Mouse (Mus musculus) ES-CJ7 (cell line): ENCODE measurements at regions not wholly inside any gene's neighbourhood (a gene's known extent, or its start where the extent isn't known, plus 50 kb on each side); places are given as distances from the start of the nearest gene placed in this dataset.
A peak's percentile ranks its signal among the peaks of the same experiment; 100 is the strongest.
"Not testable (repeated sequence)": the region's sequence is repeated elsewhere in the genome, so short reads cannot be mapped to it uniquely, and the experiment has no call there.

Experiments used
- DNase-seq: peaks from one replicate; pipeline ENCODE4 v3.0.0; 2011; ENCODE audit warnings: low read depth, low spot score

DNA sequence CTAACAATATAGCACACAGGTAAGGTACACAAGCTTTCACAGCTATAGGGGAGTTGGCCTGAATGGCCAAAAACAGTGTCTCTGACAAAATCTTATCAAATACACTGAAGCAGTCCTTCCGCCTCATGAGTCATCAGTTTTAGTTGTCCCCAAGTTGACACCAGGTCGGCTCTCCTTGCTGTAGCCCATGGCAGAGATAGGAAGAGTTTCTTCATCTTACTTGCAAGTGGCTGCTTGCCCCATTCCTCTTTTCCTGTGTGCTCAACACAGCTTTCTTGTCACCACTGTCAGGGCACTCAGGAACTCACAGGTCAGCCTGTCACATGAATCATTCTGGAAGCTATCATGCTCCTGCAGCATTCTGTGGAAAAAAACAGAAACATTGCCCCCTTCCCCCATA lies 77.1 kb downstream of the Olfr721-ps1 start:
- not testable (repeated sequence) for DNase-seq

DNA sequence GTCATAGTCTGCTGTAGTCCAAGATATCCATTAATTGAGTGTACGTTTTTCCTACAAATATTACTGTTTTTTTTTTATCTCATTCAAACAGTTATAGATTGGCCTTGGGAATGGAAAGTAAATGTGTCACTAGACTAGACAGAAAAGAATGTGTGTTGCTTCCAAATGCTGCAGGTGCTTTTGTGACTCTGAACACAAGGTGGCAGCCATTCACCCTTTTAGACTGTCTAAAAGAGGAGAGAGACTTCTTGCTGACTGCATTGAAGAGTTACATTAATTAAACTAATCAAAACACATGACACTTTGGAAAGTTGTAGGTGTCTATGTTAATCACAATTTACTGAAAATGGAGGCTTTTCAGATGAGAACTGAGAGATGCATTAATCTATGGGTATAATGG lies 80.7 kb downstream of the Olfr721-ps1 start:
- peak; percentile 31 for DNase-seq

- no peak for DNase-seq
These were observed 85.3 kb downstream of the Olfr721-ps1 start for GRCm38 (mm10) chr14:14486356-14486755.

DNA sequence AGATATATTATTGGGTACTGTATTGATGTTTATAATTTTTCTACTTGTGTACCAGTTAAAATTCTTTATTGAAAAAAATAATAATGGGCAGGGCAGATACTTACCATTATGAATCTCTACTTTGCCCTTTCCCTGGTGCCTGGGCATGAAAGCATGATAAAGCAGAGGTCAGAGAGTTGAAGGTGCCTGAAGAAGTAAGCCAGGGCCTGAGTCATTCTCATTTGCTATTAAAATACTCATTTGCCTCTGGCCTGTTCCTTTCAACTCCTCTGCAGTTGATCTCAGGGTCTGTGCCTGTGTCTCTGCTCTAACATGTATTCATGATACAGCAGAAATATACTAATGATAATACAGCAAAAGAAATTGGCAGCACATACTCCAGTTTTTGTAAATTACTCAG lies 89.4 kb downstream of the Olfr721-ps1 start:
- DNase-seq, result no peak

DNA sequence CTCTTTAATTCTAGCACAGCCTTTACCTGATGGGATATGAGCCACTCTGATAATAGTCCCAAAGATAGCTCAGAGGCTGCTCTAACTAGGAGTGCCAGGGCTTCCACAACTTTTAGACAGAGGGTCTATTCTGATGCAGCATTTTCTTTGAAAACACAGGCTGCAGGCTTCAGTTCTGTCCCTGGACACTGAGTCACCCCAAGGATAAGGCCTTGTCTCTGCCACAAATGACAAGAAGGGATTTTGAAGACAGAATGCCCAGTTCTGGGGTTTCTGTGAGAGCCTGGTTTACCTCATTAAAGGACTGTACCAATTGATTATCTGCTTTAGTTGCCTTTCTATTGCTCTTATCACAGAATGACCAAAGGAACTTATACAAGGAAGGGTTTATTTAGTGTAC lies 90.9 kb downstream of the Olfr721-ps1 start:
- DNase-seq, result no peak

DNA sequence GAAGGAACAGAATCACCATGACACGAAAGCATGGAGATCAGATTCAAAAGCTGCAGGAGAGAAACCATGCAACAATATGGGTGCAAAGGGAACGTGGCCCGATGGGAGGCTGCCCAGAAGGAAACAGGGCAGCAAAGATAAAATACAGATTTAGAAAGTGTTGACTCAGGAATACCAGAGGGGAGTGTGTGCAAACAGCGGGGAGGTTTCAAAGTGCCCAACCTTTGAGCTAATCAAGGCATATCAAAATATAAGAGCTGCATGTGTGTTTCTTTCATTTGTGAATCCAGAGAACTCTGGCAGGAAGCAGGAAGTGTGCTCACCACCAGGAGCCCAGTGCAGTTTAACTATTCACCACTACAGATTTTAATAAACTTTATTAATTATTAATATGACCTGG lies 110.8 kb downstream of the Olfr721-ps1 start:
- DNase-seq, result no peak

DNA sequence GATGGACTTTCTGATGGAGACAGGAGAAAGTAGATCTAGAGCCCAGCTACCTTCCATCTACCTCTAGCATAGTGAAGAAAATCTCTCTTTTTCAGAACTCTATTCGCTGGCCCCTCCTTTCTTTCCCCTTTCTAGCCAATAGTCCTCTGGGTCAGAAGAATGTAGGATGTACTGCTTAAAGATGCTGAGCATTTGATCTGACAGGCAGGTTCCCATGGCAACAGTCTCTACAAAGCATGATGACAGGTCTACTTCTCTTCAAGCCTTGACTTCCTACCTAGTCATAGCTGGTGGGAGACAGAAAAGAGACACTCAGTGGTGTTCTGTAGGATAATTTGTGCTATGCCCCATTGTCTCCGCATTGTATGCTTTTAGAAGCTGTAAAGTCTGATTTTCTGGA lies 112.0 kb downstream of the Olfr721-ps1 start:
- no peak for DNase-seq

DNA sequence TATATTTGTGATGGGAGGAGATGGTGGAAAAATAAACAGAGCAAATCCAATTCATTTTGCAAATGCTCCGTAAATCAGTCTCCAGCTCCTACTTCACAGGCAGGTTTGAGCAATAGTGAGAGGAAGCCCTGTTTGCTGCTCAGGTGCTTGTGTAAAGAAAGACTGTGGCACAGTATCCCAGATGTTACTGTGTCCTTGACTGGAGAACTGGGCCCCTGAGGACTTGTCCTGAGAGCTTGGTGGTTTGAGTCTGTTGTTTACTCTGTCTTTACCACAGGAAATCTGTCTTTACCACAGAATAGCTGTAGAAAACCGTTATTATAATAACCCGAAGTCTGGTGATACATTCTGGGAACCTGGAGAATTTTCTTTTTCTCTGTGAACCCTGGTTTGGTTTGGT lies 112.4 kb downstream of the Olfr721-ps1 start:
- no peak for DNase-seq

GRCm38 (mm10) chr14:14514440-14515172 lies 113.5 kb downstream of the Olfr721-ps1 start:
- DNase-seq, result no peak

DNA sequence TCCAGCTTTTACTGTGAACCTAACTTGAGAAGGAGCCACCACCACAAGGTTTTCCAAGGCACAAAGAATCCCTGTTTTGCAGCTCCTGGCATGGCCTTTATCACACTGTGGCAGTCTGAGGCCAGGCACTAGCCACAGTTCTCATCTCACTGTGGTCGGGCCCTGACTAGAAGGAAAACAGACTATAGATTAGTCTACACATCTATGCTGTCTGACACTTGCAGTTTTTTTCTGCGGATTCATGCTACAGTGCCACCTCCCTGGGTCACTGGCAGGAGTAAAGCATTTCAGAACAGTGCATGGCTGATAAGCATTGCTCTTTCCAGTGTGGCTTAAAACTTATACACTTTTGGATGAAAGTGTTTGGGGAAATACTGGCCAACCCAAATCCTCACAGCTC lies 114.3 kb downstream of the Olfr721-ps1 start:
- DNase-seq, result no peak

GRCm38 (mm10) chr14:14515918-14516317 lies 114.8 kb downstream of the Olfr721-ps1 start:
- no peak for DNase-seq

GRCm38 (mm10) chr14:14518027-14518426 lies 116.9 kb downstream of the Olfr721-ps1 start:
- no peak for DNase-seq

DNA sequence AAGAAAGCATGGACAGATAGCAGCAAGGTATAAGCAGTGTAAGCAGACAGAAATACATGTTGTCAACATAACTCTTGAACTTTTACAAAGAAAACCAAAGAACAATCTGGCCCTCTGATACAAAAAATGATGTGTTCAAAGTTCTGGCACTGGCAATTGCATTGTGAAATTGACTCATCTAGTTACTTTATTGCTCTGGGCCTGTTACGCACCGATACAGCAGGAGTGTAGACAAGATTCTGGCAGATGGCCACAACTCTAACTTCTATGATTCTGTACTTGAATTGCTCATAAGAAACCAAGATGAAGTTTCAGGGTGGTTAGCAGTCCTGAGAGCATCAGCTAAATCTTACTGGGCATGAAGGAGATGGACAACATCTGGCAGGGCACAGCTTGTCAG lies 117.7 kb downstream of the Olfr721-ps1 start:
- no peak for DNase-seq

DNA sequence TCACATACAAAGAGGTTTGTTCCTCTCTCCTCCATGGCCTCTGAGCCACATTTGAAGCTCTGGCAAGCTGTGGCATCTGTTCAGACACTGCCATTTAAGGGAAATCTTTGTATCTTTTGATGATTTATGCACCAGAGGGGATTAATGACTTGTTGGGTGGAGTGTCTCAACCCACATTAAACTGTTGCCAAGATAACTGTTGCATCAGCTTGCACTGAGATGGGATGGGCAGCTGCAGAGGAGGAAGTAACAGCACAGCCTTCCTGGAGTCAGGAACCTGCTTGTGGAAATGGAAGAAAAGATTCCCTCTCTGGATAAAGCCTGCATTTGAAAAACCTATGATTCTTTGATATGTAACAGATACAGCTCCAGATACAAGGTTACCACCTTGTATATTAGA lies 119.1 kb downstream of the Olfr721-ps1 start:
- DNase-seq, result no peak

- DNase-seq, result not testable (repeated sequence)
These were observed 120.2 kb downstream of the Olfr721-ps1 start for GRCm38 (mm10) chr14:14521331-14521730.

DNA sequence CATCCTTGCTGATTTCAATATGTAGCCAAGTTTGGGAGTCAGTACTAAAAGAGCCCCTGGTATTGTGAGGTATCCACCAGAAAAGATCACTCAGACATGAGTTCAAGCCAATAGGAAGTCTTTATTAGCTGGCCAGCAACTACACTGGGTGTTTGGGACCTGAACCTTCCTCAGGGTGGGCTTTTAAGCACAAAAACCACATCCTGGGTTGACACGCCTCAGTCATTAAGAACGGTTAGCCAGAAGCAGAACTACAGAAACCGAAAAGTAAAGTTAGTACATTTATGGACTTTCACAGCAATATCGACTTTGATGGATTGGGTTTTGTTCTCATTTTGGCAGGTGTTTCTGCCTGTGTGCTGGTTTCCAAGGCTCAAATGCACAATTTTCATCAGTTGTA lies 124.1 kb downstream of the Olfr721-ps1 start:
- DNase-seq, result no peak

- no peak for DNase-seq
These were observed 127.3 kb downstream of the Olfr721-ps1 start for GRCm38 (mm10) chr14:14528437-14528836.

DNA sequence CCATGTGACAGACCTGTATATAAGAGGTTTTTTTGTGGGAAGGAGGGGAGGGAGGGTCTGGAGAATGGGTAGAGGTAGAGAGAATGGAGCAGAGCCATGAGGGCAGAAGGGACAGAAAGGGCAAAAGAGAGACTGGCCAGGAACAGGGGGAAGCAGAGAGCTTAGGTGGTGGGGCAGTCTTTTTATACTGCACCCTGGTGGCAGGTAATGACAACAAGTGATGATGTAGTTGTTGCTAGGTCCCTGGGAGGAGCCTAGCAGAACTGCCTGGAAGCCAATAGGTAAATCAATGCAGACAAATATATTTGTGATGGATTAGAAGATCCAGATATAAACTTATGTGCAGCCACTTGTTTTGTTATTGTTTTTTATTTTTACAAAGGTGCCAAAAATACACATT lies 140.1 kb downstream of the Olfr721-ps1 start:
- DNase-seq, result no peak

DNA sequence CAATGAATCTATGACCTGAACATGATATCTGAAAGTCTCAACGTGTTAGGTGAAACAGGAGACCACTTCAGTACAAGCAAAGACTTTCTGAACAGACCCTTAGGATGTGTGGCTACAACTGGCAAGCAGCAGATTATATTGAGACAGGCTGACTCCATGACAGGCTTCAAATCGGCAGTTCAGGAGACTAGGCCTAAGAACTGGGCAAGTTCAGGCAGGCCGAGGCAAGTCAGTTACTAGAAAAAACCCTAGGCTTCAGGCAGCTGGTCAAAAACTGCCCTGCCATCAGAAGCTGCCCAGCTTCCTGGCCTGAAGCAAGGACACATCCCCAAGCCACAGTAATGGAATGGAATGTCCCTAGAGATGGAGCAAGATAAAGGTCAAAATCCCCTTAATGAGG lies 140.6 kb downstream of the Olfr721-ps1 start:
- no peak for DNase-seq

DNA sequence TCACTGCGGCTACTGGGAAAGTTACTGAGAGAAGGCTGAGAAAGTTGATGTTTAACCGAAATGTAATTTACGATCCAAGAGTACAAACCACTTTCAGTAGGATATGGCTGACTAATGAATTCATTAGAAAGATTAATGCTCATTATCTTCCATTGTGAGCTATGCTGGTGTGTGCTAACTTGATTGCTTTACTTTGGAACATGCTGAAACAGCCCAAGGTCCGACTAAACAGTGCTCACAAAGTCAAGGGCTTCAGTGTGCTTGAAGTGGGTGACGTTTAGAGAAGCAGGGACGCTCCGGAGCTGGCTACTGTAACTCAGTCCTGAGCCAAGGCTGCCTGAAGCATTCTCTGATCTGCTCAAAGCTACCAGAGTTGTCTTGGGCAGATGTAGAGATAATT lies 143.1 kb downstream of the Olfr721-ps1 start:
- DNase-seq, result no peak

- DNase-seq, result no peak
These were observed 149.9 kb upstream of the Slc4a7 start for GRCm38 (mm10) chr14:14552201-14552600.

GRCm38 (mm10) chr14:14574851-14575250 lies 127.2 kb upstream of the Slc4a7 start:
- peak; percentile 73 for DNase-seq

- no peak for DNase-seq
These were observed 110.1 kb upstream of the Slc4a7 start for GRCm38 (mm10) chr14:14591939-14592338.

GRCm38 (mm10) chr14:14594753-14595152 lies 107.3 kb upstream of the Slc4a7 start:
- no peak for DNase-seq
